Mouse (Mus musculus): ENCODE results near the gene Tmem230. TPM values are rescaled to one million over a fixed set of nuclear protein-coding genes. Genes with fewer than 3 reads are reported as not detected.

The Tmem230 gene
- polyA plus RNA-seq, 1 experiment from 2014 or later = 35.5 TPM

Other genes starting within 250 kb of the Tmem230 start
- 5.5 and 5.8 TPM in 2 replicates for gene Rassf2, start 217.5 kb downstream of the Tmem230 start, polyA plus RNA-seq (2015; fragmentation: Nextera tagmentation; extraction: Ambion mirVana)
- 8.7 and 9.2 TPM in 2 replicates for gene Slc23a2, start 102.7 kb downstream of the Tmem230 start, polyA plus RNA-seq (2015; fragmentation: Nextera tagmentation; extraction: Ambion mirVana)
- gene Pcna, start 5.5 kb upstream of the Tmem230 start, polyA plus RNA-seq (2015; fragmentation: Nextera tagmentation; extraction: Ambion mirVana) = 167 and 180 TPM in 2 replicates
- 14.9 and 15.4 TPM in 2 replicates for gene Cds2, start 15.3 kb upstream of the Tmem230 start, polyA plus RNA-seq (2015; fragmentation: Nextera tagmentation; extraction: Ambion mirVana)
- 0.52 and 1.1 TPM in 2 replicates for gene Prokr2, start 137.6 kb upstream of the Tmem230 start, polyA plus RNA-seq (2015; fragmentation: Nextera tagmentation; extraction: Ambion mirVana)